Mouse (Mus musculus): ENCODE measurements around the gene Ccl2. TPM values are rescaled to one million over a fixed set of nuclear protein-coding genes. Genes with fewer than 3 reads are reported as not detected.

The Ccl2 gene
- polyA plus RNA-seq (2011; ENCODE audit: insufficient read length, low read depth, missing spikeins), result 110 and 116 TPM in 2 replicates

DNA sequence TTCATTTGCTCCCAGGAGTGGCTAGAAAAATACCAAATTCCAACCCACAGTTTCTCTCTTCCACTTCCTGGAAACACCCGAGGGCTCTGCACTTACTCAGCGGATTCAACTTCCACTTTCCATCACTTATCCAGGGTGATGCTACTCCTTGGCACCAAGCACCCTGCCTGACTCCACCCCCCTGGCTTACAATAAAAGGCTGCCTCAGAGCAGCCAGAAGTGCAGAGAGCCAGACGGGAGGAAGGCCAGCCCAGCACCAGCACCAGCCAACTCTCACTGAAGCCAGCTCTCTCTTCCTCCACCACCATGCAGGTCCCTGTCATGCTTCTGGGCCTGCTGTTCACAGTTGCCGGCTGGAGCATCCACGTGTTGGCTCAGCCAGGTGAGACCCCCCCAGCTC, at the start of gene Ccl2:
Ccl2 (plus strand) TSS at position 216 of the 400 bp plus-strand sequence.
- no peak within 1 kb of the TSS for H3K4me3 ChIP-seq (ENCODE audit: insufficient read depth, low read length)
- H3K4me1 ChIP-seq (ENCODE audit: control insufficient read depth, insufficient read depth, low read length), result peaks cover 25% of the 10 kb centered on the region
- peak within 1 kb of the TSS; percentile 98 for H3K27ac ChIP-seq (ENCODE audit: insufficient read depth, low read length)
- no peak for TF ChIP-seq CTCF (IDR thresholded peaks at IDR 0.05; ENCODE audit: borderline replicate concordance, insufficient read depth, low read length)
- peak; percentile 85 for TF ChIP-seq POLR2A (IDR thresholded peaks at IDR 0.05; ENCODE audit: low read depth, low read length)

DNA sequence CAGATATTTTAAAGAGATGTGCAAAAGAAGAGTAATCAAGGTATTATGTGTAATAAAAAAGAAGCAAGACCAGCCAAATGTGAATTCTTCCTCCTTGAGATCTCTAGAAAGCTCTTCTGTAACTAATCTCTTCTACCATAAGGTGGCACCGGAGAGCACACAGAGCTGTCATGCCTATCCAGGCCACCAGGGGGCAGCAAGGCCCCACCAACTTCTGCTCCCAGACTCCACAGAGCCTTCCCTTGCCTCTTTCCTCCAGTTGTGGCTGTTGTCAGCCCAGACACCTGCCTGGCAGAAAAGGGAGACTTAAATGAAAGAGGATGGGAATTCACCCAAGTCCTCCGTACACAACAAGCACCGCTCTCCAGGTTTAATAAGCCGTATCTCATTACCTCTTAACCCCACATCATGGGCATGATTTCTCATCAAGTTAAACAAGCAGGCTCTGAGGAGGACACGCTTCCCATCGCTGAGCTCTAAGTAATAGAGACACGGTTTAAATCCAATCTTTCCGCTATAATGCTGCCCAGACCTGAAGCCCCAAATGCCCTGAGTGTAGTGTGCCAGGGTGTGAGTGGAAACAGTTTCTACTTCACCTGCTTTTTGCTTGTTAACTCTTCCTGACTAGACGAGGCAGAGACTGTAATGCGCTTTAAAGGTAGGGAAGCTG, 39.1 kb upstream of the Ccl2 start:
- no peak overlapping the region for H3K27ac ChIP-seq (ENCODE audit: insufficient read depth, low read length)
- H3K4me1 ChIP-seq (ENCODE audit: control insufficient read depth, insufficient read depth, low read length), result peaks cover 6% of the 10 kb centered on the region
- H3K4me3 ChIP-seq (ENCODE audit: insufficient read depth, low read length), result no peak overlapping the region
- peak; percentile 100 for TF ChIP-seq CTCF (IDR thresholded peaks at IDR 0.05; ENCODE audit: borderline replicate concordance, insufficient read depth, low read length)
- TF ChIP-seq POLR2A (IDR thresholded peaks at IDR 0.05; ENCODE audit: low read depth, low read length), result no peak

DNA sequence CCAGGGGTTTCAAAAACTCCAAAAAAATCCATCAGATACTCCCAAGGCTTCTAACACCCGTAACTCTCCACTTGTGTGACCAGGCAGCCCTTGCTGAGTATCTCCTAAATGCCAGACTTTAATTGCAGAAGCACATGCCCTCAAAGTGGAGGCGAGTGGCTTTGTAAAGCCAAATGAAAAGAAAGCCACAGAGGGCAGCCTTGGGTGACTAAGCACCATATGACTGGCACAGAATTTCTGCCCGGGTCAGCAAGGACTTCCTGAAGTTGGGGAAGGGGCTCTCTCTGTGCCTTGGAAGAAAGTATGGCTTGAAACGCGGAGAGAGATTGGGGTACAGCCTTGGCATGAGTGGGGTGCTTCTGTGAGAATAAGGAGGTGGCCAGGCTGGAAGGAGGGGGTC, 38.3 kb upstream of the Ccl2 start:
- H3K27ac ChIP-seq (ENCODE audit: insufficient read depth, low read length), result no peak overlapping the region
- no peak overlapping the region for H3K4me3 ChIP-seq (ENCODE audit: insufficient read depth, low read length)
- peaks cover 6% of the 10 kb centered on the region for H3K4me1 ChIP-seq (ENCODE audit: control insufficient read depth, insufficient read depth, low read length)
- TF ChIP-seq POLR2A (IDR thresholded peaks at IDR 0.05; ENCODE audit: low read depth, low read length), result no peak
- TF ChIP-seq CTCF (IDR thresholded peaks at IDR 0.05; ENCODE audit: borderline replicate concordance, insufficient read depth, low read length), result no peak

DNA sequence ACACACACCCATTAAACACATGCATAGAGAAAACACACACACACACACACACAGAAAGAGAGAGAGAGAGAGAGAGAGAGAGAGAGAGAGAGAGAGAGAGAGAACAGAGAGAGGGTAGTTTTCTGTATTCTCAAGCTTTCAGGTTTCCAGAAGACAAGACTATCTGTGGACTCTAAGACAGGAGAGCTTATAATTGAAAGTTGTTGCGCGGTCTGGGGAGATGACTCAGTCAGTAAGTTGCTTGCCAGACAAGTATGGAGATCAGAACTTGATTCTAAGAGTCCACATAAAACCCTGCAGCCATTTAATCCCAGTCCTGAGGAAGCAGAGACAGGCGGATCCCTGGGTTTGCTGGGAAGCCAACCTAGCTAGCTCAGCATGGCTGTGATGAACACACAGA, 36.7 kb upstream of the Ccl2 start:
- Histone ChIP-seq H3K27ac (ENCODE audit: insufficient read depth, low read length) (no peak overlapping the region), H3K4me1 (ENCODE audit: control insufficient read depth, insufficient read depth, low read length) (peaks cover 6% of the 10 kb centered on the region)
- no peak for TF ChIP-seq CTCF (IDR thresholded peaks at IDR 0.05; ENCODE audit: borderline replicate concordance, insufficient read depth, low read length)
- TF ChIP-seq POLR2A (IDR thresholded peaks at IDR 0.05; ENCODE audit: low read depth, low read length), result no peak

DNA sequence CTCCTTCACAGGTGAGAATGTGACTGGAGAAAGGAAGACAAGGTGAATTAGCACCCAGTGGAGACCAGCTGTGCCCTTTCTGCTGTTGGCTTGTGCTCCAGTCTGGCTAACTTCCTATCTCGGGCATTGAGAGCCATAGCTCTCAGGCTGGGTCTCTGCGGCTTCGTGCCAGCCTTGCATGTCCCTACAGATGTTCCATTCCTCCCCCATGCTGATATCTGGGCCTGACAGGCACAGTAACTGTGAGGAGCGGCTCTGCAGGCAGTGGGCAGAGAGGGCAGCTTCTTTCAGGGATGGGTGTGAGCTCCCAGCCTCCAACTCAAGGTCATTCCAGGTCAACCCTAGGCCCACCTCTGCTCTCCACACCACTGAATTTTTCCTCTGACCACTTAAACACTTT, 35.9 kb upstream of the Ccl2 start:
- no peak for TF ChIP-seq CTCF (IDR thresholded peaks at IDR 0.05; ENCODE audit: borderline replicate concordance, insufficient read depth, low read length)
- TF ChIP-seq POLR2A (IDR thresholded peaks at IDR 0.05; ENCODE audit: low read depth, low read length), result no peak
- H3K27ac ChIP-seq (ENCODE audit: insufficient read depth, low read length), result no peak overlapping the region
- peaks cover 6% of the 10 kb centered on the region for H3K4me1 ChIP-seq (ENCODE audit: control insufficient read depth, insufficient read depth, low read length)
- no peak overlapping the region for H3K4me3 ChIP-seq (ENCODE audit: insufficient read depth, low read length)

More for the DNA sequence above, 36.7 kb upstream of the Ccl2 start:
- no peak overlapping the region for H3K4me3 ChIP-seq (ENCODE audit: insufficient read depth, low read length)

DNA sequence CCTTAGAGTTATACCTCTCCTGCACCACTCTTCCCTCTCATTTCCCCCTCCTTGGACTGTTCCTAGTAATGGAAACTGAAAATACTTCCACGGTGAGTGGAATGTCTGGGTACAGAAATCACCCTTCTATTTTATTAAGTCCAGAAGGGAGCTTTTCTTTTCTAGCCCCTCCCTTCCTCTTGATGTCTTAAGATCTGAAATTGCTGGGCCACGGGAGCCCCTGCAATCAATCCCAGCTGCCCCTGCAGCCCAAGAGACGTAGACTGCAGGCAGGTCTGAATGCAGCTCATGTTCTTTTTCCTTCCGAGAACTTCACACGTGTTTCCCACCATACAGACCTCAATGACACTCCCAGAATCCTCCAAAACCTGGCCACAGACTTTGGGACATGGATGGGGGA, 34.8 kb upstream of the Ccl2 start:
- H3K27ac ChIP-seq (ENCODE audit: insufficient read depth, low read length), result no peak overlapping the region
- no peak overlapping the region for H3K4me3 ChIP-seq (ENCODE audit: insufficient read depth, low read length)
- H3K4me1 ChIP-seq (ENCODE audit: control insufficient read depth, insufficient read depth, low read length), result peaks cover 6% of the 10 kb centered on the region
- no peak for TF ChIP-seq CTCF (IDR thresholded peaks at IDR 0.05; ENCODE audit: borderline replicate concordance, insufficient read depth, low read length)
- TF ChIP-seq POLR2A (IDR thresholded peaks at IDR 0.05; ENCODE audit: low read depth, low read length), result no peak

DNA sequence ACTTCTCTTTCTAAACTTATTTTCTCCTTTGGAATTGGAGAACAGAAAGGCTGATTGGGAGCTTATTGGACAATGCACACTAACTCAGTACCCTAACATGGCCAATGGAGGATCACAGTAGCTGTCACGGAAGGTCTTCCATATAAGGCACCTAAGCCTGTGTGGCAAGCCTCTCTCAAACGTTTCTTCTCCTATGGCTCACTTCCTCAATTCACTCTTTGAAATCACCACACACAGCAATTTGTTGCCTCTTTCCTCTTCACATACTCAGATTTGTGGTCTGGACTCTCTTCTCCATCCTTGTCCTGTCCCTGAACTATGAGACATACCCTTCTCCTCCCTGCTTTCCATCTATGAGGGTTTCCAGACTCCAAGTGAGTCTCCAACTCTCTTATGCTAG, 30.6 kb upstream of the Ccl2 start:
- Histone ChIP-seq H3K4me3 (ENCODE audit: insufficient read depth, low read length) (no peak overlapping the region), H3K27ac (ENCODE audit: insufficient read depth, low read length) (no peak overlapping the region), H3K4me1 (ENCODE audit: control insufficient read depth, insufficient read depth, low read length) (peaks cover 16% of the 10 kb centered on the region)
- TF ChIP-seq CTCF (IDR thresholded peaks at IDR 0.05; ENCODE audit: borderline replicate concordance, insufficient read depth, low read length), result no peak
- no peak for TF ChIP-seq POLR2A (IDR thresholded peaks at IDR 0.05; ENCODE audit: low read depth, low read length)

DNA sequence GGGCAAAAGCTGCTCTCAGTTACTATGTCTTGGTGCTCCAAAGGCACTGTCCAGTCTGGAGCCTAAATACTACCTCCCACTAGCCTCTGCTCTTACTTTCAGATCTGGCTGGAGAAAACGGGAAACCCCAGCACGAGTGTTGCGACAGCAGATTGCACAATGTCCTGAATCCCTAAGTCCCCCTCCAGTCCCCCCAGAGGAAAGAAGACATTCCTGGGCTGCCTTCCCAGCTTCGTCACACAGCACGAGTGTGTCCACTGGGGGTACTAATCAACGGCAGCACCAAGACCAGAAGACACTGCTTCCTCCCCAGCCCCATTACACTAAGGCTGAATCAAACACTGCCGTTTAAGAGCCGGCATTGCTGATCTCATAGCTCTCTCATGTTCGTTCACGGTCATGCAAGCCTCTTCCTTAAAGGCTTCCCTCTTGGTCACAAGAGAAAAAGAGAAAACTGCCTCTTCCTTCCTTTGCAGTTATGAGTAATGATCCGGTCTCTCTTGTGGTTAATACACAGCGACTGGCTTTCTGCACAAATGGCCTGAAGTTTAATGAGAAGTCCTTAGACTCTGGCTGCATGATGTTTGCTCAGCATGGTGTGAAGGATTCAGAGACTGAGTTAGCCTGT, 28.5 kb upstream of the Ccl2 start:
- TF ChIP-seq POLR2A (IDR thresholded peaks at IDR 0.05; ENCODE audit: low read depth, low read length), result no peak
- TF ChIP-seq CTCF (IDR thresholded peaks at IDR 0.05; ENCODE audit: borderline replicate concordance, insufficient read depth, low read length), result no peak
- peak overlapping the region; percentile 88 for H3K27ac ChIP-seq (ENCODE audit: insufficient read depth, low read length)

DNA sequence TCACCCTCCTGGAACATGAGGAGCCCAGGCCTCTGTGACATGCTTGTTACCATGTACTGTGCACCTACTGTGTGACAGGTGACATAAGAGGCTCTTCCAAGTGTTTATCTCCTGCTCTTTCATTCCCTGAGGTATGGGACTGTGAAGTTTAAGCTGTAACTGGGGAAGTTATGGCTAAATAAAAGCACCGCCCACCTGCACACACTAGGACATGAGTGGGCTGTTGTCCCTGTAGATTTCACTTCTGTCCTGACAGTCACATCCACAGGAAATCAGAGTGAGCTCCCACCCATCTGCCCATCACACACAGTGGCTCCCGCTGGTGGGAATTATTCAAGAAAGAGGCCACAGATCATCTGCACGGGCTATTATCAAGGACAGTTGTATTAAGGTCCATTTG, 25.3 kb upstream of the Ccl2 start:
- TF ChIP-seq POLR2A (IDR thresholded peaks at IDR 0.05; ENCODE audit: low read depth, low read length) (no peak), CTCF (IDR thresholded peaks at IDR 0.05; ENCODE audit: borderline replicate concordance, insufficient read depth, low read length) (no peak)
- H3K4me3 ChIP-seq (ENCODE audit: insufficient read depth, low read length), result no peak overlapping the region
- H3K27ac ChIP-seq (ENCODE audit: insufficient read depth, low read length), result no peak overlapping the region

More for the DNA sequence above, 28.5 kb upstream of the Ccl2 start:
- Histone ChIP-seq H3K4me3 (ENCODE audit: insufficient read depth, low read length) (no peak overlapping the region), H3K4me1 (ENCODE audit: control insufficient read depth, insufficient read depth, low read length) (peaks cover 25% of the 10 kb centered on the region)

More for the DNA sequence above, 25.3 kb upstream of the Ccl2 start:
- peaks cover 32% of the 10 kb centered on the region for H3K4me1 ChIP-seq (ENCODE audit: control insufficient read depth, insufficient read depth, low read length)
